Mouse (Mus musculus): ENCODE data around the gene Dnajc9. TPM values are rescaled to one million over a fixed set of nuclear protein-coding genes. Genes with fewer than 3 reads are reported as not detected.

Gene Dnajc9
- 10 to 100 TPM; 43.1 to 50.4 TPM for total RNA-seq (2023)

DNA sequence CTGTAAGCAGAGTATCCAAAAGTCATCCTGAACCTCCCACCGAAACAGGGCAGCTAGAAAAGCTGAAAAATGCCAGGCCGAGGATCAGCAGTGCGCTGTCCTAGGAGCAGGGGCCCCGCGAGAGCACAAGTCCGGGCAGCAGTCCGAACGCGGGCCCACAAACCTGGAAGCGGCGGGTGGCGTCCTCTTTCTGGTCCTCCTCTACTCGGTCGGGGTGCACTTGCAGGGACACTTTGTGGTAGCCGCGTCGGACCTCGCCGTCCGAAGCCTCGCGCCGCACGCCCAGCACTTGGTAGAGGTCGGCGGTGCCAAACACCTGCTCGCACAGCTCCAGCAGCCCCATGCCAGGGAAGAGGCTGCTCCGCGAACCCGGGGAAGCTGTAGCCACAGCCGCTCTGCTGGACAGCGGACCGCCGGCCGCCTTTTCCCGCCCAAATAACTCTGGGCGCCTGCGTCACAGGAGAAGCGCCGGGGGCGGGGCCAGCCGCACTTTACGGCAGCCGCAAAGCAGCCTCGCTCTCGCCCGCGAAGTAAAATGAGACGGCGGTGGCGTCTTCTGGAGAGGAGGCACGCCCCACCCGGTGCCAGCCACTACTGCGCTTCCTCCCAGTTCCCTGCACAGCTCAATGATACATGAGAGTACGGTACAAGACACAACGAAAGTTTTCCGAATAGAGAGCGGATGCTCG is at the start of gene Dnajc9:
Dnajc9 (minus strand) TSS at position 470 of the 689 bp plus-strand sequence.

DNA sequence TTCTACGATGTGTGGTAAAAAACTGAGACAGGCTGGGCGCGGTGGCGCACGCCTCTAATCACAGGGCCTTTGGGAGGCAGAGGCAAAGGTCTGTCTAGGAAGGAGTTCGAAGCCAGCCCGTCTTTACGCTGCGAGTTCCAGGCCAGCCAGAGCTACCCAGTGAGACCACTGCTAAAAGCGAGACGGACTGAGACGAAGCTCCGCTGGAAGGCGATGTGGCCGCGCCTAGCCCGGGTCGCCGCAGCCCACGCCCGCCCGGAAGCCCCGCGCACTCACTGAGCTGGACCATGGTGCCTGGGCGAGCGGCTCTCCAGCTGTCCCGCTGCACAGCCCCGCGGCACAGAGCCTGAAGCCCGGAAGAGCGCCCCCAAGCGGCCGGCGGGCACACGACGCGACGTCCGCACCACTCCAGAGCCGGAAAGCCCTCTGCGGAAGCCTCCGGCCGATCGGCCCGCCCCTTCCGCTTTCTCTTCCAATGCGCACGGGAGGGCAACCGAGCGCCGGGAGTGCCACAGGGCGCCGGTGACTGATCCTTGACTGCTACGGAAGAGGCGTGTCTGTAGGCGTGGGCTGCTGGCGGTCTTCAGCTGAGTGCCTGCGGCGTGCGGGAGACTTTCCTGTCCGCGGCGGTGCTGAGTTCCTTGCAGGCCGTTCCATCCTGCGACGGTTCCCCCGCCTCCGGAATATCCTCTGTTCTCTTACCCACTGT is 4.6 kb upstream of the Dnajc9 start, which contains the start of gene Mrps16:
Mrps16 (minus strand) TSS at position 430 of the 709 bp plus-strand sequence.

DNA sequence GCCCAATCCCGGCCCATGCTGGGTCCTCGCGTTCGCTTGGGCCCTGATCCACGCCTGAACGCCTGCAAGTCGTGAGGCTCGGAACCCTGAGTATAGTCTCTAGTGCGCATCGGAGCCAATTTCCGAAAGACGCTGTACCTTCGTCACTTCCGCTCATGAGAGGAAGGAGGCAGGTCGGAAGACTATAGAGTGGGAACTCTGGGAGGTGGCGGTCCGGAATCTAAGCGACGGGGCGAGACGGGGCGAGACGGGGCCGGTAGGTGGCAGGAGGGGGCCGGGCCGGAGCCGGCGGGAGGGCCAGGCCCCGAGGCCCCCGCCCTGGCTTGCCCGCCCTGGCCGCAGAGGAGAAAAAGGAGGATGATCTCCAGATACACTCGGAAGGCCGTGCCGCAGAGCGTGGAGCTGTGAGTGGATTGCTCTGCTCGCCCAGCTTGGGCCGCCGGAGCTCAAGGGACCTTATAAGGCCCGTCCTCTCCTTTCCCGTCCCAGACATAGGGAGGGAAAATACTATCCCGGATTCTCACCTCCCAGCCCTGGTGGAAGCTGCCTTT is 40.6 kb downstream of the Dnajc9 start, which contains the start of the genes Ecd and Fam149b:
Ecd (minus strand) TSS at position 131 of the 551 bp plus-strand sequence.
Fam149b (plus strand) TSS at position 172 of the 551 bp plus-strand sequence.

Other genes with a start within 250 kb of the Dnajc9 start
- under 1 TPM; 0.75 to 0.99 TPM for gene Kcnk5, start 207.1 kb downstream of the Dnajc9 start, total RNA-seq (2023)
- gene Kcnk16, start 119.7 kb downstream of the Dnajc9 start, total RNA-seq (2023): not detected
- 10 to 100 TPM; 13.1 to 14.2 TPM for gene Nudt13, start 94.2 kb downstream of the Dnajc9 start, total RNA-seq (2023)
- gene Ecd, start 40.8 kb downstream of the Dnajc9 start, total RNA-seq (2023): 10 to 100 TPM; 17.2 to 18.8 TPM
- 10 to 100 TPM; 19.7 to 21.1 TPM for gene Fam149b, start 40.7 kb downstream of the Dnajc9 start, total RNA-seq (2023)
- 10 to 100 TPM; 28.0 to 29.3 TPM for gene Mrps16, start 4.7 kb upstream of the Dnajc9 start, total RNA-seq (2023)
- gene Cfap70, start 63.3 kb upstream of the Dnajc9 start, total RNA-seq (2023): not detected
- 10 to 100 TPM; 42.2 to 52.4 TPM for gene Anxa7, start 91.2 kb upstream of the Dnajc9 start, total RNA-seq (2023)
- 1 to 10 TPM; 1.5 to 2.1 TPM for gene Mss51, start 108.0 kb upstream of the Dnajc9 start, total RNA-seq (2023)
- gene Ppp3cb, start 157.7 kb upstream of the Dnajc9 start, total RNA-seq (2023): 10 to 100 TPM; 57.0 to 61.1 TPM

Measured in neutrophil, adult 83 days (primary cell).